Mouse (Mus musculus) brown adipose tissue, adult 24 weeks (tissue): ENCODE data around the gene Akna. TPM values are rescaled to one million over a fixed set of nuclear protein-coding genes. Genes with fewer than 3 reads are reported as not detected.

Source experiments
- H3K27ac ChIP-seq: fragments of 200-500 bp; replicated peaks from 2 replicates; pipeline ENCODE4 v1.5.1; 2012; ENCODE audit warnings: low read depth, mild to moderate bottlenecking, low read length
- H3K4me1 ChIP-seq: fragments of 200-500 bp; 2 replicates; pipeline ENCODE4 v1.6.1; 2012; ENCODE audit warnings: low read length, mixed read lengths; ENCODE audit not compliant: control insufficient read depth, insufficient read depth, insufficient read length
- H3K4me3 ChIP-seq: fragments of 200-500 bp; 2 replicates; pipeline ENCODE4 v1.5.1; 2012; ENCODE audit warnings: low read depth, mild to moderate bottlenecking, low read length, moderate library complexity; ENCODE audit not compliant: insufficient read depth
- polyA plus RNA-seq: library from polyadenylated mRNA; stranded (reverse); fragments of >200 nt; gene quantifications from 2 replicates; pipeline ENCODE4 v1.2.4, GENCODE M21; 2012; ENCODE audit not compliant: missing spikeins, insufficient read depth, insufficient read length

Gene Akna
- polyA plus RNA-seq, 1 experiment: 0.95 TPM

- H3K4me3 ChIP-seq: peak overlapping the region; percentile 73; the same call in 1 of the 2 replicates
- peak overlapping the region; percentile 99 for H3K27ac ChIP-seq
- H3K4me1 ChIP-seq: peaks cover 24% of the 10 kb centered on the region
Measured at GRCm38 (mm10) chr4:63401620-63402019, 1.5 kb downstream of the Akna start.

DNA sequence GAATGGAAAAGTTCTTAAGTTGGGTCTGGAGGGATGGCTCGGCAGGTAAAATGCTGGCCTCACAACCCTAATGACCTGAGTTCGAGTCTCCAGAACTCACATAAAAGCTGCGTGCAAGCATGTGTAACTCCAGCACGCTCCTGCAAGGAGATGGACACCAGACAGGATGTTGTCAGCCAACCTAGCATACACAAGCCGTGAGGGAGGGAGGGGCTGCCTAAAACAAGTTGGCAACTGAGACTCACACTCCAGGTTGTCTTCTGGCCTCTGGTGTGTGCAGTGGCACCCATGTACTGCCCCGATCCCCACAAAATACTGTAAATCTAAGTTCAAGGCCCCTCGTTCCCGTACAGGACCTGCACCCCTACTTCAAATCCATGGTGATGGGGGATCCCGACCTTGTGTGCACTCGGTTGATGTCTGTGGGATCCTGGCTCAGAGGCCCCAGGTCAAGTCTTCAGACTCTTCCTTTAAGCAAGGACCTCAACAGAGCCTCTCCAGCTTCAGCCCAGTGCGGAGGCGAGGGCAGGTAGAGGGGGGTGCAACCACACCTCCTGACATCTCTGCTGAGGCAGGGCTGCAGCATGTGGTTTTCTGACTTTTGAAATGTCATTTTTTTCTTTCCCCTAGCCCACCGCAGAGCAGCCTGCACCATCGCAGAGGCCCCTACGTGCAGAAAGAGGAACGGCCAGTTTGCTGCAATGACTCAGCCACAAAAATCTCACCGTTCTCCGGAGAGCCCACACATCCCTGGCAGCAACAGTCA lies 2.4 kb downstream of the Akna start:
- peaks cover 24% of the 10 kb centered on the region for H3K4me1 ChIP-seq
- H3K4me3 ChIP-seq: peak overlapping the region; percentile 29
- peak overlapping the region; percentile 99 for H3K27ac ChIP-seq

- peaks cover 24% of the 10 kb centered on the region for H3K4me1 ChIP-seq
Measured at GRCm38 (mm10) chr4:63399691-63400270, 3.4 kb downstream of the Akna start.

GRCm38 (mm10) chr4:63398854-63399609 lies 4.1 kb downstream of the Akna start:
- peak overlapping the region; percentile 78 for H3K27ac ChIP-seq
- peaks cover 24% of the 10 kb centered on the region for H3K4me1 ChIP-seq
- H3K4me3 ChIP-seq: 0 out of 2 replicates have a peak overlapping the region, but pooled peaks have one; percentile 11

More at GRCm38 (mm10) chr4:63399691-63400270, 3.4 kb downstream of the Akna start:
- H3K4me3 ChIP-seq: 0 out of 2 replicates have a peak overlapping the region, but pooled peaks have one; percentile 21
- peak overlapping the region; percentile 78 for H3K27ac ChIP-seq

DNA sequence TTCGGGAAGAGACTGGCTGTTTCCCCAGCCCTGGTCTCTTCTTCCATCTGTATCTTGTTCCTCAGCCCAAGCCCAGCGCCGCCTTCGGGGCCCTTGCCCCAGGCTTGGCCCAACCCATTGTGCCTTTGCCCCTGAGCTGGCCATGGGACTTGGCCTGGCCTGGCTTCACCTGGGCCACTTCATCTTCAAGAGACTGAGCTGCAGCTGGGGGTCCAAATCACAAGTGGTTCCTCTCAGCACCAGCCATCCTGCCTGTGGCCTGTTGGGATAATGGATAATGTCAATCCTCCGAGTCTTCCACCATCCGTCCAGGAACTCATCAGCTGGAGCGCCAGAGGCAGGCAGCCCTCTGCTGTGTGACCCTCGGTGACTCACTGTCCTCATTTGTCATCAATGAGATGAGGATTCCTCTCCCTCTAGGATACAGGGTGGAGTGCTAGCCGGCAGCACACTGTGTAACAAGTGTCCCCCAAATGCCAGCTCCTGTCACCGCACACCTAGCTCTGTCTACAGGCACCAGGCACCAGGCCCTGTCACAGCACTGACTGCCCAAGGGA lies 5.1 kb downstream of the Akna start:
- peaks cover 24% of the 10 kb centered on the region for H3K4me1 ChIP-seq
- no peak overlapping the region for H3K27ac ChIP-seq
- no peak overlapping the region for H3K4me3 ChIP-seq

- H3K27ac ChIP-seq: no peak overlapping the region
- 0 out of 2 replicates have a peak, but pooled peaks cover 2% of the 10 kb centered on the region for H3K4me1 ChIP-seq
- no peak overlapping the region for H3K4me3 ChIP-seq
Measured at GRCm38 (mm10) chr4:63391322-63391721, 11.8 kb downstream of the Akna start.

DNA sequence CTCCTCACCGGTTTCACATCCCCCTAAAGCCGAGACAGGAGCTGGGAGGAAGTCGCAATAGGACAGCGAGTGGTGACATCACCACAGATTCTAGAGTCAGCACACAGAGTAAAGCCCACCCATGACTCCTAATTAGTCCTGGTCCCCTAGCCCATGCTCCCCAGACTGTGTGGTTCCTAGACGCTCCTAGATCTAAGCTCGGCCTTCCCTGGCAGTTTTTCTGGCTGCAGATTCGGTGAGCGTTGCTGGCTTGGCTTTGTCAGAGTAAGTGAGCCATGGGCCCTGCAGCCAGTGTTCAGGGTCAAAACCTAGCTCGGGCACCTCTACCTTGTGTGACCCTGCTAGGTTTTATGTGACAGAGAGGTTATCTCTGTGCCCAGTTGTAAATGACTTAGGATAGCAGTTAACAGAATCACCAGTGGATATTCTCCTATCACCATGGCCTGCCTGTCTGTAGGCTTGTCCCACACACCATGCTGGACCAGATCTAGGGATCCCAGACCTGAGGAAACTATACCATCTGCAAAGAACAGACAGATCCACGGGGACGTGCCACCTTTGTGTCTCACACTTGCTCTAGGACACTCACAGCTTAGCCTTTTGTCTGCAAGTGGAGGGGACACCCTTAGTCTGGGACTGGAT lies 13.1 kb downstream of the Akna start:
- Histone ChIP-seq H3K27ac (no peak overlapping the region), H3K4me1 (peaks cover 2% of the 10 kb centered on the region; the same call in 1 of the 2 replicates), H3K4me3 (no peak overlapping the region)

GRCm38 (mm10) chr4:63389121-63389886 lies 13.8 kb downstream of the Akna start:
- Histone ChIP-seq H3K4me3 (no peak overlapping the region), H3K4me1 (peaks cover 2% of the 10 kb centered on the region; the same call in 1 of the 2 replicates), H3K27ac (no peak overlapping the region)

- H3K4me1 ChIP-seq: peaks cover 2% of the 10 kb centered on the region; the same call in 1 of the 2 replicates
- no peak overlapping the region for H3K27ac ChIP-seq
- H3K4me3 ChIP-seq: no peak overlapping the region
Measured at GRCm38 (mm10) chr4:63388029-63388428, 15.1 kb downstream of the Akna start.

DNA sequence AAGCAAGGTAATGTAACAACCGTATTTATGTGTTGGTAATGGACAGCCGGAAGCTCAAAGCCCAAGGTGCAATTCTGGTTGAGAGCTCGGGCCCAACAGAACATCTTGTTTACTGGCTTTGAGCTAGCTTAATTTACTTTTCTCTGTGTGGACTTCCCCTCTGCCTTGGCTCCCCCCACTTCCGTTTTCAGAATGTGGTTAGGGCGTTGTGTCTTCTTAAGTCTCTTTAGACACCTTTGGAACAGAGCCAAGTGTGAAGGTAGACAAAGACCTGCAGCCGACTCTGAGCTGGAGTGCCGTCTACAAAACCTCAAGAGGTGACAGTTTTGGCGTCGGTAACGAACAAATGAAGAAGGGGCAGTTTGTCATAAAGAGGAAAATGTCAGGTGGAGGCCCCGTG lies 17.4 kb downstream of the Akna start:
- 0 out of 2 replicates have a peak overlapping the region, but pooled peaks have one; percentile 10 for H3K27ac ChIP-seq
- no peaks in the 10 kb centered on the region; the same call in 1 of the 2 replicates for H3K4me1 ChIP-seq
- no peak overlapping the region for H3K4me3 ChIP-seq

- peak overlapping the region; percentile 10; the same call in 1 of the 2 replicates for H3K27ac ChIP-seq
- H3K4me1 ChIP-seq: no peaks in the 10 kb centered on the region; the same call in 1 of the 2 replicates
- no peak overlapping the region for H3K4me3 ChIP-seq
Measured at GRCm38 (mm10) chr4:63385253-63385652, 17.9 kb downstream of the Akna start.

DNA sequence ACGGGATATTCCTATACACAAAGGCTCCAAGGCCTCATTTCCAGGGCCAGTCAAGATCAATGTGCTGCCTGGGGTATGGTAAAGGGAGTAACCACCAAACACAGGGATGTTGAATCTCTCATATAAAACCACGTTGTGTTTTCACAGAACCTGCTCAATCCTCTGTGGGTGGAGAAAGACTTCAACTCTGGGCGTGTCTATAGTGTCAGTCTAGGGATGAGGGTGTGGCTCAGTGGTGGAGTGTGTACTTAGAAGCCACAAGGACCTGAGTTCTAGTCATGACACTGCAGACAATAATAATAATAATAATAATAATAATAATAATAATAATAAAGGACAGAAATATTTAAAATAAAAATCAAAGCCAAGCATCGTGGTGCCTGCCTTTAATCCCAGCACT lies 18.9 kb downstream of the Akna start:
- Histone ChIP-seq H3K4me1 (no peaks in the 10 kb centered on the region; the same call in 1 of the 2 replicates), H3K27ac (no peak overlapping the region), H3K4me3 (no peak overlapping the region)

DNA sequence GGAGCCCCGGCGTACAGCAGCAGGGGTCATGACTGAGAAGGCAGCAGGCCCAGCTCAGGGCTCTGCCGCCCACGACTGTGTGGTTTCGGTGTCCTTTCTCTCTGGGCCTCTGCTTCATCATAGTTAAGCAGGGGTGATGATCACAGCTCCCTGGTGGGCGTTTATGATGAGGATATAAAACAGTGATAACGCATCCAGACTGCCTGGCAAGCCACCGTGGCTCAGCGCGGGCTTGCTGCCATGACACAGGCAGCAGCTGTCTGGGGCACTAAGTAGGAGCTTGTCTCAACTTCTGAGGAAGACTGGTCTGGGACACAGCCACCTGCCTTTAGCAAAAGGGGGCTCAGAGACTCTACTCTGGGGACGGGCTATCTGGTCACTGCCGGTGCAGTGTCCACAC lies 19.7 kb downstream of the Akna start:
- Histone ChIP-seq H3K4me3 (no peak overlapping the region), H3K4me1 (no peaks in the 10 kb centered on the region; the same call in 1 of the 2 replicates), H3K27ac (no peak overlapping the region)
